Mouse (Mus musculus) layer of hippocampus, adult 18-20 months (tissue): ENCODE measurements around the gene Olfr649. TPM values are rescaled to one million over a fixed set of nuclear protein-coding genes. Genes with fewer than 3 reads are reported as not detected.
A peak's percentile ranks its signal among the peaks of the same experiment; 100 is the strongest.

Experiments used
- DNase-seq, 2 experiments: peaks; one replicate each; pipeline ENCODE4 v3.0.0; 2022; ENCODE audit warnings: low spot score in 2 of 2
- long read RNA-seq: library from polyadenylated mRNA; stranded (forward); transcript quantifications from one replicate; pipeline ENCODE4 v2.0.0, GENCODE M21; 2021
- total RNA-seq, 2 experiments: library from RNA; stranded (reverse); gene quantifications; 2 replicates each; pipeline ENCODE4 v1.2.3; 2021

Olfr649 gene
- not detected for total RNA-seq
- long read RNA-seq: 0 reads

- DNase-seq: no peak
Measured at GRCm38 (mm10) chr7:104195885-104196284, at the start of gene Olfr649. Gene Olfr649 (minus strand): TSS chr7:104195985.

GRCm38 (mm10) chr7:104244287-104245181 is 48.7 kb upstream of the Olfr649 start, which contains the start of gene Trim34a:
Gene Trim34a (plus strand): TSS chr7:104244457.
- peak in 1 of 2 experiments; percentile 17 for DNase-seq

GRCm38 (mm10) chr7:104243616-104244015 is 47.8 kb upstream of the Olfr649 start:
- no peak for DNase-seq

- no peak for DNase-seq
Measured at GRCm38 (mm10) chr7:104240857-104241256, 45.1 kb upstream of the Olfr649 start.

GRCm38 (mm10) chr7:104231203-104231602 is 35.4 kb upstream of the Olfr649 start:
- peak in 1 of 2 experiments; percentile 8 for DNase-seq

GRCm38 (mm10) chr7:104218701-104219569 is 23.1 kb upstream of the Olfr649 start, which contains the start of gene Trim6:
Gene Trim6 (plus strand): TSS chr7:104218793.
- DNase-seq: peak in 1 of 2 experiments; percentile 3

GRCm38 (mm10) chr7:104217881-104218280 is 22.1 kb upstream of the Olfr649 start:
- DNase-seq: no peak

GRCm38 (mm10) chr7:104216011-104216535 is 20.3 kb upstream of the Olfr649 start:
- no peak for DNase-seq

GRCm38 (mm10) chr7:104206197-104206596 is 10.4 kb upstream of the Olfr649 start:
- no peak for DNase-seq

GRCm38 (mm10) chr7:104199822-104200221 is 4.0 kb upstream of the Olfr649 start:
- peak in 1 of 2 experiments; percentile 55 for DNase-seq

- DNase-seq: no peak
Measured at GRCm38 (mm10) chr7:104191275-104191674, 4.5 kb downstream of the Olfr649 start.

GRCm38 (mm10) chr7:104183292-104183691 is 12.5 kb downstream of the Olfr649 start, which contains the start of gene Olfr648:
Gene Olfr648 (minus strand): TSS chr7:104183392.
- no peak for DNase-seq

- no peak for DNase-seq
Measured at GRCm38 (mm10) chr7:104179074-104179473, 16.7 kb downstream of the Olfr649 start.

- no peak for DNase-seq
Measured at GRCm38 (mm10) chr7:104178422-104179054, 17.2 kb downstream of the Olfr649 start.

GRCm38 (mm10) chr7:104175085-104175484 is 20.7 kb downstream of the Olfr649 start:
- DNase-seq: no peak

- no peak for DNase-seq
Measured at GRCm38 (mm10) chr7:104169634-104170204, 26.1 kb downstream of the Olfr649 start.

GRCm38 (mm10) chr7:104167105-104167504 is 28.7 kb downstream of the Olfr649 start:
- DNase-seq: no peak

- no peak for DNase-seq
Measured at GRCm38 (mm10) chr7:104150456-104150855, 45.3 kb downstream of the Olfr649 start, which contains the start of gene Ubqlnl. Gene Ubqlnl (minus strand): TSS chr7:104150556.

GRCm38 (mm10) chr7:104143179-104143578 is 52.6 kb downstream of the Olfr649 start, which contains the start of gene Ubqln3:
Gene Ubqln3 (minus strand): TSS chr7:104143279.
- no peak for DNase-seq
